Mouse (Mus musculus) embryonic facial prominence, embryonic 12.5 days (tissue): ENCODE results near the gene Clcn1. TPM values are rescaled to one million over a fixed set of nuclear protein-coding genes. Genes with fewer than 3 reads are reported as not detected.

Source experiments
- ATAC-seq: fragments of 200-750 bp; cut with Nextera tagmentation; 2 replicates; pipeline ENCODE4 v1.8.0; 2017; ENCODE audit not compliant: insufficient number of reproducible peaks, insufficient read depth, low FRiP score, low TSS enrichment
- H3K27ac ChIP-seq: fragments of 300-500 bp; sonication (generic); 2 replicates; pipeline ENCODE4 v1.5.1; 2016; ENCODE audit warnings: mild to moderate bottlenecking
- H3K27me3 ChIP-seq: fragments of 300-500 bp; sonication (generic); 2 replicates; pipeline ENCODE4 v1.6.1; 2016; ENCODE audit warnings: mild to moderate bottlenecking, moderate library complexity
- H3K36me3 ChIP-seq: fragments of 300-500 bp; sonication (generic); 2 replicates; pipeline ENCODE4 v1.6.1; 2016; ENCODE audit warnings: mild to moderate bottlenecking
- H3K4me1 ChIP-seq: fragments of 300-500 bp; sonication (generic); 2 replicates; pipeline ENCODE4 v1.6.1; 2016
- H3K4me2 ChIP-seq: fragments of 300-500 bp; sonication (generic); replicated peaks from 2 replicates; pipeline ENCODE4 v1.6.1; 2016; ENCODE audit warnings: mild to moderate bottlenecking, moderate library complexity
- H3K4me3 ChIP-seq: fragments of 300-500 bp; sonication (generic); 2 replicates; pipeline ENCODE4 v1.5.1; 2016; ENCODE audit warnings: mild to moderate bottlenecking
- H3K9ac ChIP-seq: fragments of 300-500 bp; sonication (generic); 2 replicates; pipeline ENCODE4 v1.6.1; 2016; ENCODE audit warnings: mild to moderate bottlenecking, moderate library complexity
- H3K9me3 ChIP-seq: fragments of 300-500 bp; sonication (generic); 2 replicates; pipeline ENCODE4 v1.6.1; 2016; ENCODE audit warnings: mild to moderate bottlenecking, moderate library complexity
- WGBS: fragments of 180-500 bp; shearing (Covaris S2); methylation state at CpG from one replicate; pipeline ENCODE4 v1.1.7; 2016; 5-methylcytosine and 5-hydroxymethylcytosine counted together
- polyA plus RNA-seq: library from polyadenylated mRNA; unstranded; fragments of >200 nt; fragmentation: Nextera tagmentation; extraction: Ambion mirVana; gene quantifications from 2 replicates; pipeline ENCODE4 v1.2.1, GENCODE M21; 2016

Clcn1 gene
- polyA plus RNA-seq, result 0.36 TPM in 2 replicates

DNA sequence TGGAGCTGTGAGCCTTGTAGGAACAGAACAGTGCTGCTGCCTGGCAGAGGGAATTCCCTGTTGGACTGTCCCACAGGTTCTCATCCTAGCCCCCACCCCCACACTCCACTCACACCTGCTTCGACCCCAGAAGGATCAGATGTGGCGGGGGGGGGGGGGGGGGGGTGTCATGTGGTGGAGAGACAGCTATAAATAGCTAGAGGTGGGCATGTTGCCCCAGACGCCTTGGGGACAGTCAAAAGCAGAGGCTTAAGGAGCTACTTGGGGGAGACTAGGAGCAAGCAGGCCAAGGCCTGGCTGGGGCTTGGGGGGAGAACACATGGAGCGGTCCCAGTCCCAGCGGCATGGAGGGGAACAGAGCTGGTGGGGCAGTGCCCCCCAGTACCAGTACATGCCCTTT lies at the start of gene Clcn1:
Gene Clcn1 (plus strand): TSS at position 238 of the 400 bp plus-strand sequence.
- Histone ChIP-seq H3K4me2 (no peak within 1 kb of the TSS), H3K9ac (no peak within 1 kb of the TSS), H3K4me1 (no peaks in the 10 kb centered on the region), H3K36me3 (peaks cover 23% of the 10 kb centered on the region), H3K9me3 (no peaks in the 10 kb centered on the region), H3K27me3 (no peaks in the 10 kb centered on the region), H3K27ac (no peak within 1 kb of the TSS), H3K4me3 (no peak within 1 kb of the TSS)
- no peak for ATAC-seq
- 76% methylated on average over 4 of the region's 5 CpGs for WGBS

DNA sequence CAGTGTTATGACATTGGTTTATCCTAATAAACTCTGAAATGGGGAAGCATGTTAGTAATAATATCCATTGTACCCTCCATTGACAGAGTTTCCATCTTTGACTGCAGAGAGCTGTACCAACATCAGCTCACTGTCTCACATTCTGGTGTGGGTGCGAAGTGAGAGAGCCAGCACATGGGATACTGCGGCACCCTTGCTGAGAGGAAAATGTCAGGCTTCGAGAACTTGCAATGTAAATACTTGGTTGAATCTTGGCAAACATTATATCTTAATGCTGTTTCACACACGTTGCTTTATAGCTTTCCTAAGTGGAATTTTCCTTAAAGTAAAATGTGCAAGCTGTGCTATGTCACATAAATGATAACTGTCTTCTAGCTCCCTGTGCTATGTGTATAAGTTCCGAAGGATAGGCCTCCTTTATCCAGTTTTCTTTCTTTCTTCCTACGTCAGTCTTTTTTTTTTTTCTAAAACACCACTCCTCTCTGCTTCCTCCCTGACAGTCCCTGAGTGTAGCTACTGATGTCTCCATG lies 49.1 kb upstream of the Clcn1 start:
- H3K9ac ChIP-seq, result no peak overlapping the region
- no peak for ATAC-seq
- H3K27me3 ChIP-seq, result no peaks in the 10 kb centered on the region
- no peaks in the 10 kb centered on the region for H3K36me3 ChIP-seq
- H3K4me1 ChIP-seq, result no peaks in the 10 kb centered on the region
- H3K4me2 ChIP-seq, result no peak overlapping the region
- no peaks in the 10 kb centered on the region for H3K9me3 ChIP-seq
- no peak overlapping the region for H3K4me3 ChIP-seq
- H3K27ac ChIP-seq, result no peak overlapping the region
- WGBS, result 72% methylated on average over 6 of the region's 6 CpGs

DNA sequence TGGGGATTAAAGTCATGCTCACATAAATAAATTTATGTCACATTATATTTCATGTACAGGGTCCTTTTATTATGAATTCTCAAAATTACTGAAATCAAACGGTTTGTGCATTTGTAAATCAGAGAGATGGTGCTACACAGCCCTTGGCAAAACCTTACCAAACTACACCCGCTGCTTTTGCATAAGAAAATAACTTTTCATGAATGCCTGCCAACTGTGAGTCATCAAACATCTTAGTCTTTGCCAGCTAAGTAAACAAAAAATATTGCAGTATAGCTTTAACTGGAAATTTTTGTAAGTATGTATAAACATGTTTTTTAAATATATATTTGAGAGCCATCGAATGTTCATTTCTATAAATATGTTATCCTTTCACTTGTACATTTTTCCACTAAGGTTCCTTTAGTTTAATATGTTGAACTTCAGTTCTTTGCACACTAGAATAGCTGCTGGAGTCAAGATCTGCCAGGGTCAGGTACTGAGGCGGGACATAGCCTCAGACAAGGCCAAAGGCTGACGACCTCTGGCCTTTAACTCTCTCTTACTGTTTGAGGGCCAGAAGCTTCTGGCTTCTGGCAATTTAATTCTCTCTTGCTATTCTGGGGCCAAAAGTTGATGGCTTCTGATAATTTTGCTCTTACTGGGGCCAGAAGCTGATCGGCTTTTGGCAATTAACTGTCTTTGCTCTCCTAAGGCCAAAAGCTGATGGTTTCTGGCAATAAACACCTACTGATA lies 45.0 kb upstream of the Clcn1 start:
- Histone ChIP-seq H3K9ac (no peak overlapping the region), H3K9me3 (no peaks in the 10 kb centered on the region), H3K27ac (no peak overlapping the region), H3K36me3 (no peaks in the 10 kb centered on the region), H3K27me3 (0 out of 2 replicates have a peak, but pooled peaks cover 1% of the 10 kb centered on the region), H3K4me1 (no peaks in the 10 kb centered on the region), H3K4me2 (no peak overlapping the region), H3K4me3 (no peak overlapping the region)
- 66% methylated on average over 6 of the region's 6 CpGs for WGBS
- ATAC-seq, result no peak

DNA sequence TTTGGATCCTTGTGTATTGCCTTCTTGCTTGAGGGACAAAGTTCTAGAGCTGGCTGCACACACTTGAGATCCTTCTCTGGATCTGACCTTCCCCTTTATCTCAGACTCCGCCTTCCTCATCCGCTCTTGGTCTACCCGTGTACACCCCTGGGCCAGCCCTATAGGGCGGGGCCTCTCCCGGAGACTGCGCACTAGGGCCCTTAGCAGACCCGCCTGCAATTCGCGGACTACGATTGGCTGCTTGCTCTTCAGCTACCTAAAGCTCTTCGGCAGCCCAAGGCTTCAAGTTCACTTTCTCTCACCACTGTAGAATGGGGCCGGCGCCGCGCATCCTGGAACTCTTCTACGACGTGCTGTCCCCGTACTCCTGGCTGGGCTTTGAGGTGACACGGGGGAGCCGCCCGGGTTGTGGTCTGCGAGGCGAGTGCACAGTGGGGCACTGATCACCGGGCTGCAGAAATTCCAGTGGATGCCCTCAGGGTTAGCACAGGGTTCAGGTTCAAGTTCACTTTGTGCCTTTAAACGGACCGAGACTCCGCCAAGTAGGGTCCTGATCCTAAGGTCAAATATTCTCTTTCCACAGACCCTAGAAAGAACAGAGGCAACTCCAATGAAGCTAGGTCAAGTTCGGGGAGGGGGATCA lies 40.7 kb upstream of the Clcn1 start, which contains the start of gene Gstk1:
Gene Gstk1 (plus strand): TSS at position 225 of the 643 bp plus-strand sequence.
- peak within 1 kb of the TSS; percentile 46 for H3K9ac ChIP-seq
- H3K4me1 ChIP-seq, result no peaks in the 10 kb centered on the region
- no peaks in the 10 kb centered on the region for H3K36me3 ChIP-seq
- peak; percentile 100 for ATAC-seq
- H3K4me3 ChIP-seq, result peak within 1 kb of the TSS; percentile 45
- H3K27me3 ChIP-seq, result 0 out of 2 replicates have a peak, but pooled peaks cover 7% of the 10 kb centered on the region
- 3% methylated on average over 28 of the region's 28 CpGs for WGBS
- H3K27ac ChIP-seq, result no peak within 1 kb of the TSS
- no peaks in the 10 kb centered on the region for H3K9me3 ChIP-seq
- peak within 1 kb of the TSS; percentile 72 for H3K4me2 ChIP-seq

DNA sequence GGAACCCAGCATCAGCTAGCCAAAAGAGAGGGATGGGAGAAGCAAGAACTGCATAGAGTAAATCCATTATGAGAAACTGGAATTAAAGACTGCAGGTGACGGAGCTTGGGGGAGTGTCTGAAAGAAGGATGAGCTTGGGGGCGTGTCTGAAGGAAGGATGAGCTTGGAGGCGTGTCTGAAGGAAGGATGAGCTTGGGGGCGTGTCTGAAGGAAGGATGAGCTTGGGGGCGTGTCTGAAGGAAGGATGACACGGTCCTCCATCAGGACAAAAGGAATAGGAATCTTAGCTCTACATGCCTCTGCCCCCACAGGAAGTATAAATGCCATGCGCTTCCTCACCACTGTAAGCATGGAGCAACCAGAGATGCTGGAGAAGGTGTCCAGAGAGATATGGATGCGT lies 39.3 kb upstream of the Clcn1 start:
- H3K27me3 ChIP-seq, result 0 out of 2 replicates have a peak, but pooled peaks cover 7% of the 10 kb centered on the region
- 7% methylated on average over 8 of the region's 8 CpGs for WGBS

DNA sequence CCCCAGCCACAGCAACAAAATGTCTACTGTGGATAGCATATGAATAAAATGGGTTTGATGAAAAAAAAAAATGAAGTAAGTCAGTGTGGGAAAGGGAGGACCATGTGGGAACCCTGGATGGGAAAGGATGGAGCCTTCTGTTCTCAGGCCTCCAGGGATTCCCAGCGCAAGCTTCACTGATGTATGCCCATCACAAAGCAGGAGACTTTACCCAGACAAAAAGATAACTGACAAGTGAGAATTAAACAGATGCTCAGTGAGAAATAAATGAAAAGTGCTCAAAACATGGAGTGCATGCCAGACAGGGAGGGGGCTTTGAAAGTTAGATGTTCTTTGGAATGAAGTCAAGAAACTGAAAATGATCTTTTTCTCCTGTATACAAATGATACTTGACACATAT lies 38.5 kb upstream of the Clcn1 start:
- H3K27ac ChIP-seq, result no peak overlapping the region
- 0 out of 2 replicates have a peak, but pooled peaks cover 7% of the 10 kb centered on the region for H3K27me3 ChIP-seq
- no peak for ATAC-seq
- H3K4me3 ChIP-seq, result no peak overlapping the region
- no peaks in the 10 kb centered on the region for H3K9me3 ChIP-seq
- no peaks in the 10 kb centered on the region for H3K4me1 ChIP-seq
- no peaks in the 10 kb centered on the region for H3K36me3 ChIP-seq
- 76% methylated on average over 1 of the region's 1 CpGs for WGBS
- no peak overlapping the region for H3K4me2 ChIP-seq
- H3K9ac ChIP-seq, result no peak overlapping the region

More for the DNA sequence above, 39.3 kb upstream of the Clcn1 start:
- H3K27ac ChIP-seq, result no peak overlapping the region
- no peaks in the 10 kb centered on the region for H3K4me1 ChIP-seq
- H3K4me2 ChIP-seq, result no peak overlapping the region; the same call in 1 of the 2 replicates
- no peak overlapping the region for H3K9ac ChIP-seq
- H3K9me3 ChIP-seq, result no peaks in the 10 kb centered on the region
- H3K36me3 ChIP-seq, result no peaks in the 10 kb centered on the region
- H3K4me3 ChIP-seq, result no peak overlapping the region
- no peak for ATAC-seq

DNA sequence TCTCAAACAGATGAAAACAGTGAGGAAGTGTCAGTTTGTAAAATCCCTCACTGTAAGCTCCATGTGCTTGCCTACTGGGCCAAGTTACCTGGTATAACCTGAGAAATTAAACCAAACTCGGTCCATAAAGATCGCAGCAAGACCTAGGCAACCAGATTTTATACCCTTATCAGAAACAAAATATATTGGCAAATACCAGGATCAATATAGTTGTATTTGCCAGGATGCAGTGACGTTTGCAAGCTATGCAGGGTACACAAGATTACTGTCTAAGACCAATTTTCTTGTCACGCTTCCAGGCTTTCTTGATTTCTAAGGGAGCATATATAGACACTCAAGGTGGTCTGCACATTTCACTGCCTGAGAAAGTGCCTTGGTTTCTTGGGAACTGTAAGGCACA lies 34.7 kb upstream of the Clcn1 start:
- WGBS, result 83% methylated on average over 4 of the region's 4 CpGs
- H3K4me2 ChIP-seq, result no peak overlapping the region

DNA sequence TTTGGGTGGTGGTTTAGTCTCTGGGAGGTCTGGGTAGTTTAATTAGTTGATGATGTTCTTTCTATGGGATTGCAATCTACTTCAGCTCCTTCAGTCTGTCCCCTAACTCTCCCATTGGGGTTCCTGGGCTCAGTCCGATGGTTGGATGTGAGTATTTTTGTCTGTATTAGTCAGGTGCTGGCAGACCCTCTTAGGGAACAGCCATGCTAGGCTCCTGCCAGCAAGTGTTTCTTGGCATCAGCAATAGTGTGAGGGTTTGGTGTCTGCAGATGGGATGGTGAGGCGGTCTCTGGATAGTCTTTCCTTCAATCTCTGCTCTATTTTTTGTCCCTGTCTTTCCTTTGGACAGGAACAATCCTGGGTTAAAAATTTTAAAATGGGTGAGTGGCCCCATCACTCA lies 33.4 kb upstream of the Clcn1 start:
- WGBS, result 88% methylated on average over 2 of the region's 2 CpGs
- Histone ChIP-seq H3K4me1 (no peaks in the 10 kb centered on the region), H3K9ac (no peak overlapping the region), H3K27me3 (no peaks in the 10 kb centered on the region), H3K27ac (no peak overlapping the region), H3K4me3 (no peak overlapping the region), H3K4me2 (no peak overlapping the region), H3K36me3 (no peaks in the 10 kb centered on the region), H3K9me3 (no peaks in the 10 kb centered on the region)
- ATAC-seq, result no peak

More for the DNA sequence above, 34.7 kb upstream of the Clcn1 start:
- no peak overlapping the region for H3K27ac ChIP-seq
- H3K36me3 ChIP-seq, result no peaks in the 10 kb centered on the region
- no peak overlapping the region for H3K4me3 ChIP-seq
- 0 out of 2 replicates have a peak, but pooled peaks cover 3% of the 10 kb centered on the region for H3K27me3 ChIP-seq
- no peak overlapping the region for H3K9ac ChIP-seq
- ATAC-seq, result no peak
- H3K9me3 ChIP-seq, result no peaks in the 10 kb centered on the region
- H3K4me1 ChIP-seq, result no peaks in the 10 kb centered on the region

DNA sequence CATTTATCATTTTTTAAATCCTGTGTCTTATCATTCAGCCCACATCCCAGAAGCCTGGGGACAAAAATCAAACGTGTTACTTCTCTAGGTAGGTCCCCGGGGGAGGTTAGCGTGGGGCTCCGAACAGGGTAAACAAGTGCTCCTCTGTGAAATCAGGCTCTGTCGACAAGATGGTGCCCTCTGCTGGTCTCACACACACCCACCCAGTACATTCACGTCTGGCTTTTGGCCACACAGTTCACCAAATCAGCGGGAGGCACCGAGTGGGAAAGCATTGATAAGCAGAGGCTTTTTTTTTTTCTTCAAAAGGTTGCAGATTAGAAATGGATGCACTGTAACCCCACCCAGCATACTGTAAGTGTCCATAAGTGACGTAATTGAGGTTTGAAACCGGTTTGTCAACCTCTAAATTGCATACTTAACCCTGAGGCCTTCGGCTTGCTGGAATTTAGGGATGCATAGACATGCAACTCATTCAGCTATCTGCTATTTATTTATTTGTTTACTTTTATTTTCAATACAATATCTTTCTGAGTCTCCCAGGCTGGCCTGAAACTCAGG lies 29.1 kb upstream of the Clcn1 start:
- Histone ChIP-seq H3K4me3 (no peak overlapping the region), H3K4me2 (no peak overlapping the region; the same call in 1 of the 2 replicates), H3K27ac (no peak overlapping the region), H3K4me1 (no peaks in the 10 kb centered on the region), H3K27me3 (no peaks in the 10 kb centered on the region; the same call in 1 of the 2 replicates), H3K9me3 (no peaks in the 10 kb centered on the region), H3K36me3 (no peaks in the 10 kb centered on the region), H3K9ac (no peak overlapping the region)
- ATAC-seq, result no peak
- WGBS, result 17% methylated on average over 11 of the region's 11 CpGs

DNA sequence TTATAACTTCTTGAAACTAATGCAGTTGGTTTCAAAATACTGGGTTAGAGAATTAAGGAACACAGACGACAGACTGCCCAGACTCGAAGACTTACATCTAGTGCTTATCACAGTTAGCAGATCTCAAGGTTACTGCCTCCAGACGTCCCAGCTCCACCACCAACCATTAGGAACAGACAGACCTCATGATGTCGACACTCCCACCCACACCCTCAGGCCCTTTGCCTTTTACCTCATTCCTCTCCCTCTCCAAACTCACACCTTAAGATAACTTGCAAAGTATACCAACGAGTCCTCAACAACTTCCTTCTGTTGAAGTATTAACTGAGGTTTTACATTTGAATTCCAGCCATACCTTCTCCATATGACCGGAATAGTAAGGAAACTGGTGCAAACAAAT lies 26.1 kb upstream of the Clcn1 start:
- Histone ChIP-seq H3K9ac (no peak overlapping the region), H3K9me3 (no peaks in the 10 kb centered on the region), H3K27me3 (no peaks in the 10 kb centered on the region; the same call in 1 of the 2 replicates), H3K4me2 (no peak overlapping the region), H3K27ac (no peak overlapping the region), H3K4me1 (no peaks in the 10 kb centered on the region), H3K4me3 (no peak overlapping the region), H3K36me3 (no peaks in the 10 kb centered on the region)
- ATAC-seq, result no peak
- WGBS, result 63% methylated on average over 6 of the region's 6 CpGs

DNA sequence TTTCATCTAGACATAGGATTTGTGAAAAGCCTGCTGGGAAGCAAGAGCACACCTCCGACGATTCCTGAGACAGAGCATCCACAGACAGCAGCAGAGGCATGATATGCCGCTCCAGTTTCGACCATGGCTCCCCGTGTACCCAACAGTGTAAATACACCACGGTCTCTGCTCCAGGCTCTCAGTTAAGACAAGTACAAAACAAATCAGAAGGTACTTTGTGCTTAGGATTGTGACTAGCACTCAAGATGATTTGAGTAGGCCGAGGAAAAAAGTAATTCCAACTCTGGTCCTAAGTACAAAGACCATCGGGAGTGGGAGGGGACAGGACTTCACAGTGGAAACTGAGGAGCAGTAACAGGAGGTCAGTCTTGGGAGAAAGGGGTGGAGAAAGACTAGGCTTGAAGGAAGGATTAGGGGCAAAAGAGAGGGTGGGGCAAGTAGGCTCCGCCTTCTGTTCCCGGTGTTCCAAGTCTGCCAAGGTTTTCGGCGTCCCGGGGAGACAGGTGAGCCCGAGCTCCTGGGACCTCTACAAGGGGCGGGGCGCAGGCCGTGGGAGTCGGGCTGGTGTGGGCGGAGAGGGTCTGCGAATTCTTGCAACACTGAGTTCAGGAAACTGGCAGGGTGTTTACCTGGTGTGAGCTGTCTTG lies 24.8 kb upstream of the Clcn1 start, which contains the start of gene Tmem139:
Gene Tmem139 (plus strand): TSS at position 447 of the 647 bp plus-strand sequence.
- H3K9ac ChIP-seq, result no peak within 1 kb of the TSS
- H3K27me3 ChIP-seq, result no peaks in the 10 kb centered on the region; the same call in 1 of the 2 replicates
- no peaks in the 10 kb centered on the region for H3K36me3 ChIP-seq
- H3K4me1 ChIP-seq, result no peaks in the 10 kb centered on the region
- no peaks in the 10 kb centered on the region for H3K9me3 ChIP-seq
- ATAC-seq, result no peak
- peak within 1 kb of the TSS; percentile 41 for H3K4me2 ChIP-seq
- no peak within 1 kb of the TSS for H3K27ac ChIP-seq
- WGBS, result 13% methylated on average over 20 of the region's 20 CpGs
- H3K4me3 ChIP-seq, result peak within 1 kb of the TSS; percentile 22; the same call in 1 of the 2 replicates
